Mouse (Mus musculus) heart, postnatal 0 days (tissue): ENCODE results near the gene Srebf2.

Source experiments
- CTCF ChIP-seq: IDR thresholded peaks from 2 replicates; pipeline ENCODE4 v1.5.1; 2016; ENCODE audit warnings: antibody characterized with exemption, control low read depth, low read depth
- EP300 ChIP-seq: IDR thresholded peaks from 2 replicates; pipeline ENCODE4 v1.6.1; 2016; ENCODE audit warnings: antibody characterized with exemption, low read depth

DNA sequence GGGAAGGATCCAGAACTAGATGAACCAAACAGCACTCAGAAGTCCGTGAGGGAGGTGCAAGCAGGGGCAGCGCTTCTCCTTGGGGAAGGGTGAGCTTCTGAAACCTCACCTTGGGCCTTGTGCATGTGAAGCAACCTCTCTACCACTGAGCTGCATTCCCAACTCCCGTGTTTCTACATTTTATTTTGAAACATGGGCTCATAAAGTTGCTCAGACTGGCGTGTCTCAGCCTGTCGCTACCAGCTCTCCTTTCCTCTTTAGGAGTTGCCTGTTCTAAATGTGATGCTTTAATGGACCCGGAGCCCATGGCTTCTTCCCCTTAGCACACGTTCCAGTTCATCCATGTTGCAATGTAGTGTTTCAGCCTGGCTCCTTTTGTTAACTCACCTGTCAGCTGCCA is 5.5 kb downstream of the Srebf2 start:
- TF ChIP-seq CTCF (no peak), EP300 (no peak)
